Mouse (Mus musculus) liver, embryonic 16.5 days (tissue): ENCODE measurements around the gene Cnr2. TPM values are rescaled to one million over a fixed set of nuclear protein-coding genes. Genes with fewer than 3 reads are reported as not detected.
A peak's percentile ranks its signal among the peaks of the same experiment; 100 is the strongest.

ENCODE experiments used
- ATAC-seq: fragments of 200-750 bp; cut with Nextera tagmentation; 2 replicates; pipeline ENCODE4 v1.8.0; 2017; ENCODE audit warnings: low read depth, mild to moderate bottlenecking, moderate number of reproducible peaks, moderate library complexity
- H3K27ac ChIP-seq: fragments of 300-500 bp; sonication (generic); 2 replicates; pipeline ENCODE4 v1.5.1; 2014; ENCODE audit warnings: mild to moderate bottlenecking, low read length
- H3K27me3 ChIP-seq: fragments of 300-500 bp; sonication (generic); 2 replicates; pipeline ENCODE4 v1.6.1; 2014; ENCODE audit warnings: low read depth, low read length, mixed read lengths; ENCODE audit not compliant: control insufficient read depth, insufficient read depth
- H3K36me3 ChIP-seq: fragments of 300-500 bp; sonication (generic); 2 replicates; pipeline ENCODE4 v1.6.1; 2014; ENCODE audit warnings: mild to moderate bottlenecking; ENCODE audit not compliant: control insufficient read depth, insufficient read depth
- H3K4me1 ChIP-seq: fragments of 300-500 bp; sonication (generic); 2 replicates; pipeline ENCODE4 v1.6.1; 2014; ENCODE audit warnings: low read depth, low read length, mixed read lengths; ENCODE audit not compliant: control insufficient read depth
- H3K4me2 ChIP-seq: fragments of 300-500 bp; sonication (generic); 2 replicates; pipeline ENCODE4 v1.6.1; 2014; ENCODE audit warnings: low read depth, low read length, mixed read lengths
- H3K4me3 ChIP-seq: fragments of 300-500 bp; sonication (generic); 2 replicates; pipeline ENCODE4 v1.5.1; 2014; ENCODE audit warnings: low read depth, mild to moderate bottlenecking, low read length
- H3K9ac ChIP-seq: fragments of 300-500 bp; sonication (generic); 2 replicates; pipeline ENCODE4 v1.6.1; 2014; ENCODE audit warnings: low read depth, low read length
- H3K9me3 ChIP-seq: fragments of 300-500 bp; sonication (generic); replicated peaks from 2 replicates; pipeline ENCODE4 v1.6.1; 2016; ENCODE audit warnings: low read length; ENCODE audit not compliant: control insufficient read depth
- WGBS: fragments of 180-500 bp; shearing (Covaris S2); extraction: QIAGEN DNeasy Blood & Tissue Kit; methylation state at CpG from one replicate; pipeline ENCODE4 v1.1.7; 2014; ENCODE audit not compliant: insufficient replicate concordance; 5-methylcytosine and 5-hydroxymethylcytosine counted together
- polyA plus RNA-seq: library from polyadenylated mRNA; unstranded; fragments of >200 nt; fragmentation: Nextera tagmentation; extraction: Ambion mirVana; gene quantifications from 2 replicates; pipeline ENCODE4 v1.2.1, GENCODE M21; 2015

Cnr2 gene
- polyA plus RNA-seq, 1 experiment from 2014 or later: 2.9 TPM

GRCm38 (mm10) chr4:135856223-135857091 lies 38.7 kb upstream of the Cnr2 start:
- Histone ChIP-seq H3K9ac (peak overlapping the region; percentile 94), H3K9me3 (no peaks in the 10 kb centered on the region), H3K36me3 (peaks cover 13% of the 10 kb centered on the region), H3K27me3 (no peaks in the 10 kb centered on the region), H3K27ac (peak overlapping the region; percentile 99), H3K4me1 (peaks cover 61% of the 10 kb centered on the region), H3K4me2 (peak overlapping the region; percentile 95), H3K4me3 (peak overlapping the region; percentile 98)
- ATAC-seq: peak; percentile 70
- under 1% methylated on average over 89 of the region's 91 CpGs for WGBS

GRCm38 (mm10) chr4:135857597-135858186 lies 37.5 kb upstream of the Cnr2 start:
- peak overlapping the region; percentile 98 for H3K4me3 ChIP-seq
- H3K27ac ChIP-seq: peak overlapping the region; percentile 48
- H3K27me3 ChIP-seq: no peaks in the 10 kb centered on the region
- peak overlapping the region; percentile 94 for H3K9ac ChIP-seq
- 10% methylated on average over 7 of the region's 7 CpGs for WGBS
- no peaks in the 10 kb centered on the region for H3K9me3 ChIP-seq
- H3K4me1 ChIP-seq: peaks cover 50% of the 10 kb centered on the region
- H3K36me3 ChIP-seq: peaks cover 20% of the 10 kb centered on the region
- ATAC-seq: no peak
- H3K4me2 ChIP-seq: peak overlapping the region; percentile 95

- ATAC-seq: no peak
- H3K4me1 ChIP-seq: peaks cover 18% of the 10 kb centered on the region
- no peak overlapping the region for H3K4me3 ChIP-seq
- H3K27me3 ChIP-seq: no peaks in the 10 kb centered on the region
- 37% methylated on average over 2 of the region's 2 CpGs for WGBS
- no peak overlapping the region for H3K4me2 ChIP-seq
- H3K9ac ChIP-seq: no peak overlapping the region
- H3K36me3 ChIP-seq: peaks cover 35% of the 10 kb centered on the region
- peak overlapping the region; percentile 38 for H3K27ac ChIP-seq
- no peaks in the 10 kb centered on the region for H3K9me3 ChIP-seq
These were observed 26.2 kb upstream of the Cnr2 start for GRCm38 (mm10) chr4:135868996-135869395.

DNA sequence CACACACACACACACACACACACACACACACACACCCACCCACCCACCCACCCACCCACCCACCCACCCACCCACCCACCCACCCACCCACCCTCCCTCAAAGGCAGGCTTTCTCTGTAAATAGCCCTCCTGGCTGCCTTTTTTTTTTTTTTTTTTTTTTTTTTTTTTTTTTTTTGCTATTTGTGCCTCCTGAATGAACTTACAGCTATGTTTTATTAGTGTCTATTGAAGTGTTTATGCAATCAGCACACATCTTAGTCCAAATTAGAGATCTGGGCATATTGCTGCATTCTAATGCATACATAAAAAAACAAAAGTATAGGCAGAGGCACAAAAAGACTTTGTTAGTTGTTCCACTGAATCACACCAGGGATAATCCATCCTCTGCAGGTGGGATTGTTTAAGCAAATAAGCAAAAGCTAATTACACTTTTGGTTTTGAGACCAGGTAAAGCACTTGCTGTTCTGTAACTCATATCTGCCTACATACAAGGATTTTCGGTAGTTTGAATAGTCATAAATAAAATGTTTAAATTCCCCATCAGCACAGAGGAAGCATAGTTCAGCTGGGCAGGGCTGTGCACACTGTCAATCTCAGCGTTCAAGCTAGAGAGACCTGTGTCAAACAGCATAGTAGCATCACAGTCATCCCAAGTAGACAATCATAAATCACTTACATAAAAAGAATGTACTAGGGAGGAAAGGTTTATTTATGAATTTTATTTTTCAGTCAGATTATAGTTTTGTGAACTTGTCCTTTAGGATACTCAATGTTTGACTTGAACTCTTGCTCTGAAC lies 24.8 kb upstream of the Cnr2 start:
- no peak for ATAC-seq
- Histone ChIP-seq H3K4me3 (no peak overlapping the region), H3K9ac (no peak overlapping the region), H3K4me1 (peaks cover 32% of the 10 kb centered on the region), H3K27me3 (no peaks in the 10 kb centered on the region), H3K9me3 (no peaks in the 10 kb centered on the region), H3K27ac (no peak overlapping the region), H3K36me3 (peaks cover 35% of the 10 kb centered on the region), H3K4me2 (no peak overlapping the region)
- 41% methylated on average over 2 of the region's 2 CpGs for WGBS

GRCm38 (mm10) chr4:135872015-135872414 lies 23.2 kb upstream of the Cnr2 start:
- Histone ChIP-seq H3K9me3 (no peaks in the 10 kb centered on the region), H3K4me3 (peak overlapping the region; percentile 86), H3K9ac (peak overlapping the region; percentile 91), H3K4me2 (peak overlapping the region; percentile 85), H3K4me1 (peaks cover 48% of the 10 kb centered on the region), H3K36me3 (peaks cover 30% of the 10 kb centered on the region), H3K27me3 (no peaks in the 10 kb centered on the region), H3K27ac (peak overlapping the region; percentile 97; the same call in 1 of the 2 replicates)
- 33% methylated on average over 3 of the region's 3 CpGs for WGBS
- no peak for ATAC-seq

DNA sequence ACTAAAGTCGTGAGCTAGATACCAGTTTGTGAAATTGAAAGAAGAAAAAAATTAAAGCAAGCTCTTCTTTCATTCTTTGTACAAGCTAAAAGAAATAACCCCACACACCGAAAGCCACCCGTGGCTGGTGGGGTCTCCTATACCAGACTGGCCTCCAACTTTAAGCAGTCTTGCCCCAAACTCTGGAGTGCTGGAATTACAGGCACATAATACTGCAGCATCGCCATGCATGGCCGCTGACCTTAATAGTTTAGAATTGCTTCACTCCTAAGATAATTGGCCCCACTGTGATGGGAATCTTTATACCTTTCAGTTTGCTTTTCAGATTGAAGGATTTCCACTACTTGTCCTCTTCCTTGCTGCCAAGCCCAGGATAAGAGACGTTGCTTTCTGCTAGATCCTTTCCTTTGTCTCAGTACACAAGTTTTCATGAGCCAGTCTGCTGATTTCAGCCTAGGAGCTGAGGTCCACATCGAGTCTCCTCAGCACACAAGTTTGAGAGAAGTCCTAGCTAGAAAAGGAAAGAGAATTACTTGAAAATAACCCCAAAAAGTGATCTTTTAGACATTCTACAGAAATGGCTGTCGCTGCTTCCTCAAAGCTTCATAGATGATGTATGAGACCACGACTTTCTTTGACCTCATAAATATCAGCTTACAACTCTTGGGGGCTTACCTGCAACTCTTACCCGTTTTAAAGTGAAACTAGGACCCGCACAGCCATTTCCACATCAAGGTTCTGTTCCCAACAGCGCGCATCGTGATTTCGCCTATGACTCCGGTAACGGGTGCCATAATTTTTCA lies 22.4 kb upstream of the Cnr2 start:
- ATAC-seq: no peak
- 7% methylated on average over 17 of the region's 17 CpGs for WGBS
- no peaks in the 10 kb centered on the region for H3K27me3 ChIP-seq
- H3K9me3 ChIP-seq: no peaks in the 10 kb centered on the region
- H3K4me1 ChIP-seq: peaks cover 49% of the 10 kb centered on the region
- peak overlapping the region; percentile 85 for H3K4me2 ChIP-seq
- peak overlapping the region; percentile 97 for H3K27ac ChIP-seq
- H3K9ac ChIP-seq: peak overlapping the region; percentile 91
- H3K36me3 ChIP-seq: peaks cover 30% of the 10 kb centered on the region
- H3K4me3 ChIP-seq: peak overlapping the region; percentile 86

- no peaks in the 10 kb centered on the region for H3K9me3 ChIP-seq
- WGBS: under 1% methylated on average over 57 of the region's 60 CpGs
- peak; percentile 95 for ATAC-seq
- peak within 1 kb of the TSS; percentile 97 for H3K27ac ChIP-seq
- H3K4me1 ChIP-seq: peaks cover 49% of the 10 kb centered on the region
- H3K27me3 ChIP-seq: no peaks in the 10 kb centered on the region
- H3K9ac ChIP-seq: peak within 1 kb of the TSS; percentile 91
- H3K4me3 ChIP-seq: peak within 1 kb of the TSS; percentile 86
- H3K36me3 ChIP-seq: peaks cover 30% of the 10 kb centered on the region
- peak within 1 kb of the TSS; percentile 85 for H3K4me2 ChIP-seq
These were observed 21.5 kb upstream of the Cnr2 start, which contains the start of gene Pnrc2 for GRCm38 (mm10) chr4:135873526-135874202. TSS of gene Pnrc2 (minus strand) at chr4:135873850.
